Mouse (Mus musculus): Measurements from ENCODE around the gene Eno4. TPM values are rescaled to one million over a fixed set of nuclear protein-coding genes. Genes with fewer than 3 reads are reported as not detected.

Eno4 gene
- polyA plus RNA-seq, 1 experiment from 2014 or later = 0.37 TPM

DNA sequence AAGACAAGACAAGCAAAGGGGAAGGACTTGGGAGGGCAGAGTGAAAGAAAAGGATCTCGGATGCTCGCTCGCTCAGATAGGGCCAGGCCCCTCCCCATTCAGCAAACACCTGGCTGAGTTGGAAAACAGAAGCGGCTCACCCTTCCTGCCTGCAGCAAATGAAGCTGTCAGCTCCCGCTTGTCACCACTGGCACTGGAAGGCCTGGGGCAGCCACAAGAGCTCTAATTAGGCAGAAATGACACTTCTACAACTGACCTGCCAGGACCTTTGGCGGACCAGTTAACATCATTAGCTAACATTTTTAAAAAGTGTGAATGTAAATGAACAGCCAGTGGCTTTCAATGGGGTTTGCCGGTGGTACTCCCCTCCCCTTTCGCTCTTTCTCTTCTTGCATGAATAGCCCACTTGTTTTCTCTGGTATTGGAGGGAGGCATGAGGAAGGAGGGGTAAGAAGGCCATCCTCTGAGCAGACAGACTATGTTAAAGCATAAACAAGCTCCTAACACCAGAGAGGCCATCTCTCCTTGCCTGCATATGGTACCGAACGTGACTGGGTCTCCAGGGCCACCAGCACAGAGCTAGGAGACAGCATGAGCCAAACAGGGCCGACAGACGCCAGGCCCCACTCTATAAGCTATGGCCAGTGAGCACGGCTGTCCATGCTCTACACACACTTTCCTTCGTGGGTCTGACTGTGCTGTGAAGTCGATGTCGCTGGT is 12.0 kb upstream of the Eno4 start:
- Histone ChIP-seq H3K27me3 (ENCODE audit: insufficient read depth, low read length) (no peaks in the 10 kb centered on the region; the same call in 1 of the 2 replicates), H3K9ac (ENCODE audit: low read depth, low read length) (no peak overlapping the region), H3K9me3 (replicated peaks; ENCODE audit: low read length) (no peaks in the 10 kb centered on the region), H3K36me3 (ENCODE audit: insufficient read depth, low read length) (no peaks in the 10 kb centered on the region), H3K27ac (no peak overlapping the region), H3K4me1 (replicated peaks; ENCODE audit: insufficient read depth, low read length) (no peaks in the 10 kb centered on the region), H3K4me2 (ENCODE audit: low read length) (no peak overlapping the region), H3K4me3 (replicated peaks; ENCODE audit: low read depth, low read length) (no peak overlapping the region)
- no peak for TF ChIP-seq CTCF (IDR thresholded peaks at IDR 0.05; ENCODE audit: low read depth)
- no peak for ATAC-seq (replicated peaks; ENCODE audit: low FRiP score, low read depth)
- WGBS = 48% methylated on average over 16 of the region's 16 CpGs
- no peak for DNase-seq (ENCODE audit: low spot score)

DNA sequence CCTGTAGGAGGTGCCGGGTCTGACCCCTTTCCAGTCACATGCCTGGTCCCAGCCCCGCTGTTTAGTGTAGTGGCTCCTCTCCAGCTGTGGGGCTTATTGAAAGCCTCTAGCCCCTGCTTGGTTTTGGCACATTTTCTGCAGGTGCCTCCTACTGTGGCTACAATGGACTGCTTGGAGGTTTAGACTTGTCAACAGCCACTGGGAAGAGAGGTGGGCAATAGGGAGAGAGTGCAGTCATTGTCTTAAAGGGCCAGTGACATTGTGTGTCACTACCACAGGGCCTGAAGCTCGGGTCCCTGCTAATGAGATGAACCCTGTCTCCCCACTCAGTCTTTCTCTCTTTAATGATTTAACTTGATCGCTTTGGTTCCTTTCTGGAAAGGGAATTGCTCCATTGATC is 10.2 kb upstream of the Eno4 start:
- H3K27me3 ChIP-seq (ENCODE audit: insufficient read depth, low read length) = no peaks in the 10 kb centered on the region; the same call in 1 of the 2 replicates
- H3K9me3 ChIP-seq (replicated peaks; ENCODE audit: low read length) = no peaks in the 10 kb centered on the region
- H3K4me1 ChIP-seq (replicated peaks; ENCODE audit: insufficient read depth, low read length) = no peaks in the 10 kb centered on the region
- H3K27ac ChIP-seq = no peak overlapping the region
- H3K36me3 ChIP-seq (ENCODE audit: insufficient read depth, low read length) = no peaks in the 10 kb centered on the region
- ATAC-seq (replicated peaks; ENCODE audit: low FRiP score, low read depth) (no peak), DNase-seq (ENCODE audit: low spot score) (no peak)
- TF ChIP-seq CTCF (IDR thresholded peaks at IDR 0.05; ENCODE audit: low read depth) = no peak
- H3K9ac ChIP-seq (ENCODE audit: low read depth, low read length) = no peak overlapping the region
- no peak overlapping the region for H3K4me3 ChIP-seq (replicated peaks; ENCODE audit: low read depth, low read length)
- 24% methylated on average over 4 of the region's 4 CpGs for WGBS
- no peak overlapping the region for H3K4me2 ChIP-seq (ENCODE audit: low read length)

DNA sequence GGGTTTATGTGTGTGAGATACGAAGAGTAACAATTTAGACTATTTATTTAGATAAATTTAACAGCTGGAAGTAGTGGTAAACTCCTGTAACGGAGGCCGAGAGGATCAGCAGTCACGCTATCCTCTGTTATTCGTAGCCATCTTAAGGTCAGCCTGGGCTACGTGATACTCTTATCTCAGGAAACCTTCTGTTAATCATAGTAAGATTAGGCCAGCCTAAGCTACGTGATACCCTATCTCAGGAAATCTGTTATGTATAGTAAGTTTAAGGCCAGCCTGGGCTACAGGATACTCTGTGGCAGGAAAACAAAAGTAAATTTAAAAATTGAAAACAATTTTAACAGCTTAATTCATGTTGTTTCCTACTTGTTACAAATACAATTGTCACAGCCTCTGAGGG is 2.7 kb downstream of the Eno4 start:
- DNase-seq (ENCODE audit: low spot score) = no peak

DNA sequence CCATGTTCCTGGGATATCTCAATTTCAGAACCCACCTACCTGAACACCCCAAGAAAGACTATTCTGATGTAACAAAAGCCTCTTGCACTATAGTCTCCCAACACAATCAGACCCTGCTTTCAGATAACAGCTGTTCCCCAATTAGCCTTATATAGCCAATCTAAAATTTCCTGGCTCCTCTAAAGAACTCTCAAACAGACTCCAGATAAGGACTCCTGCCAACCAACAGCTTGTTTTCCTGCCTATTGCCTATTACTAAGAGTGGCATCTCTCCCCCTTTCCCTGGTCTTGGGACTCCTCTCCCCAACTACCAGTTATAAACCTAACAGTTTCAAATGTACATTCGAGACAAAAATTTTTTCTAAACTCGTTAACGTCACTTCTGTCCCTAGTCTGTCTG is 8.3 kb downstream of the Eno4 start:
- Histone ChIP-seq H3K9me3 (replicated peaks; ENCODE audit: low read length) (no peaks in the 10 kb centered on the region), H3K4me3 (replicated peaks; ENCODE audit: low read depth, low read length) (no peak overlapping the region), H3K4me2 (ENCODE audit: low read length) (no peak overlapping the region), H3K27me3 (ENCODE audit: insufficient read depth, low read length) (no peaks in the 10 kb centered on the region), H3K36me3 (ENCODE audit: insufficient read depth, low read length) (no peaks in the 10 kb centered on the region), H3K27ac (no peak overlapping the region), H3K9ac (ENCODE audit: low read depth, low read length) (no peak overlapping the region), H3K4me1 (replicated peaks; ENCODE audit: insufficient read depth, low read length) (no peaks in the 10 kb centered on the region)
- no peak for TF ChIP-seq CTCF (IDR thresholded peaks at IDR 0.05; ENCODE audit: low read depth)
- DNase-seq (ENCODE audit: low spot score) (no peak), ATAC-seq (replicated peaks; ENCODE audit: low FRiP score, low read depth) (no peak)
- WGBS = 87% methylated on average over 3 of the region's 3 CpGs

More for the DNA sequence above, 2.7 kb downstream of the Eno4 start:
- Histone ChIP-seq H3K9me3 (replicated peaks; ENCODE audit: low read length) (no peaks in the 10 kb centered on the region), H3K4me1 (replicated peaks; ENCODE audit: insufficient read depth, low read length) (no peaks in the 10 kb centered on the region), H3K9ac (ENCODE audit: low read depth, low read length) (no peak overlapping the region), H3K4me3 (replicated peaks; ENCODE audit: low read depth, low read length) (no peak overlapping the region), H3K27ac (no peak overlapping the region), H3K4me2 (ENCODE audit: low read length) (no peak overlapping the region), H3K27me3 (ENCODE audit: insufficient read depth, low read length) (no peaks in the 10 kb centered on the region), H3K36me3 (ENCODE audit: insufficient read depth, low read length) (no peaks in the 10 kb centered on the region)
- no peak for TF ChIP-seq CTCF (IDR thresholded peaks at IDR 0.05; ENCODE audit: low read depth)
- ATAC-seq (replicated peaks; ENCODE audit: low FRiP score, low read depth) = no peak
- WGBS = 84% methylated on average over 7 of the region's 7 CpGs

DNA sequence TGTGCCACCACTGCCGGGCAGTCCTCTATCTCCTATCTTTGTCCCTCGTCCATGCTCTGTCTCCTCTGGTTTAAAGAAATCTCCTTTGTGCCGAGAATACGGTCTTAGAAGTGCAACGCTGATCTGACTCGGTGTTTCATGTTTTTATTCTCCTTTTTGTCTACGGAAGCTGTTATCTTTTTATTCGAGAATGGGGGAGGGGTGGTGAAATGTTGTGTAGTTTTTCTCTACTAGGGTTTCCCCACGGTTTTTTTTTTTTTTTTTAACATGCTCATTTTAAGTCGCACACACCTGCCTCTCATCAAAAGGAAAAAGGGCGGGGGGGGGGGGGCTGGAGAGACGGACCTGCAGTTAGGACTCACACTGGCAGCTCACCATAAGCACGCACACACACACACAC is 9.0 kb downstream of the Eno4 start:
- WGBS = 71% methylated on average over 13 of the region's 13 CpGs
- Histone ChIP-seq H3K4me1 (replicated peaks; ENCODE audit: insufficient read depth, low read length) (no peaks in the 10 kb centered on the region), H3K4me2 (ENCODE audit: low read length) (no peak overlapping the region)

DNA sequence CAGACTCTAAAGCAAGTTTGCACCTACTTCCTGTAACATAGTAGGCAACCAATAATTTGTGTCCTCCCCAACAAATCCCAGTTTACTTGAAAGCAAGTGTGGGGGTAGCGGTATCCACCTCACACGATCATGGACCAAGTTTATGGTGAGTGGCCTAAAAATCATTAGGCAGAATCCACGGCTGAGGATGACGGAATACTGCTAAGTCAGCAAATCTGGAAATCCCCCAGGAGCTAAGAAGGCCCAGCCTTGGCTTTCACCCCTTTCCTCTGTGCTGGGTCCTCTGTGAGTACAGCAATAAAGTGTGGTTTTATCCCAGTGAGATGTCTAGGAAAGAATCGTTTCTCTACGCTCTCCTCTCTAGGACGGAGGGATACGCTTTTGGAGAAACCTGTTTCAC is 11.6 kb downstream of the Eno4 start:
- Histone ChIP-seq H3K4me3 (replicated peaks; ENCODE audit: low read depth, low read length) (no peak overlapping the region), H3K27ac (no peak overlapping the region), H3K9ac (ENCODE audit: low read depth, low read length) (no peak overlapping the region), H3K36me3 (ENCODE audit: insufficient read depth, low read length) (no peaks in the 10 kb centered on the region), H3K4me1 (replicated peaks; ENCODE audit: insufficient read depth, low read length) (no peaks in the 10 kb centered on the region), H3K4me2 (ENCODE audit: low read length) (no peak overlapping the region), H3K27me3 (ENCODE audit: insufficient read depth, low read length) (no peaks in the 10 kb centered on the region), H3K9me3 (replicated peaks; ENCODE audit: low read length) (no peaks in the 10 kb centered on the region)
- no peak for ATAC-seq (replicated peaks; ENCODE audit: low FRiP score, low read depth)
- DNase-seq (ENCODE audit: low spot score) = no peak
- TF ChIP-seq CTCF (IDR thresholded peaks at IDR 0.05; ENCODE audit: low read depth) = no peak
- WGBS = 88% methylated on average over 8 of the region's 8 CpGs

More for the DNA sequence above, 9.0 kb downstream of the Eno4 start:
- no peak for TF ChIP-seq CTCF (IDR thresholded peaks at IDR 0.05; ENCODE audit: low read depth)
- no peak overlapping the region for H3K4me3 ChIP-seq (replicated peaks; ENCODE audit: low read depth, low read length)
- no peak overlapping the region for H3K27ac ChIP-seq
- H3K36me3 ChIP-seq (ENCODE audit: insufficient read depth, low read length) = no peaks in the 10 kb centered on the region
- H3K27me3 ChIP-seq (ENCODE audit: insufficient read depth, low read length) = no peaks in the 10 kb centered on the region
- no peak overlapping the region for H3K9ac ChIP-seq (ENCODE audit: low read depth, low read length)
- DNase-seq (ENCODE audit: low spot score) (no peak), ATAC-seq (replicated peaks; ENCODE audit: low FRiP score, low read depth) (no peak)
- no peaks in the 10 kb centered on the region for H3K9me3 ChIP-seq (replicated peaks; ENCODE audit: low read length)

DNA sequence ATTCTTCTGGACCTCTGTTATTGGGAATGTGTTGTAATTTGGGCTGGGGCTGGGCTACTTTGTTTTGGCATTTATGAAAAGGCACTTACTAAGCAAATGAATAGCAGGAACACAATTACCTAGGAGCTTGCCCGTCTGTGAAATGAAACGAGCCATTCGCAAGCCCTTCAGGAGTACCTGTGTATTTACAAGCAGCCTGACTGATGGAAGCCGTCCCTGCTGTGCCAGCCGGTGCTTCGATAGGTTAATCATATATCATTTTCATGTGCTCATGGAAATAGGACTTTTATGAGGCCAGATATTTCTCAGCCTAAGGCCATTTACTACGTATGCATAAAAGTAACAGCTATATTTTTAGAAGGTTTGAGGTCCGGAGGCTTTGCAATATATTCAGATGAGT is 19.8 kb downstream of the Eno4 start:
- DNase-seq (ENCODE audit: low spot score) = no peak
- H3K27me3 ChIP-seq (ENCODE audit: insufficient read depth, low read length) = no peaks in the 10 kb centered on the region
- H3K4me1 ChIP-seq (replicated peaks; ENCODE audit: insufficient read depth, low read length) = no peaks in the 10 kb centered on the region
- TF ChIP-seq CTCF (IDR thresholded peaks at IDR 0.05; ENCODE audit: low read depth) = no peak
- no peak overlapping the region for H3K4me3 ChIP-seq (replicated peaks; ENCODE audit: low read depth, low read length)
- H3K36me3 ChIP-seq (ENCODE audit: insufficient read depth, low read length) = no peaks in the 10 kb centered on the region
- 44% methylated on average over 8 of the region's 8 CpGs for WGBS
- no peak overlapping the region for H3K9ac ChIP-seq (ENCODE audit: low read depth, low read length)
- no peak for ATAC-seq (replicated peaks; ENCODE audit: low FRiP score, low read depth)
- H3K4me2 ChIP-seq (ENCODE audit: low read length) = no peak overlapping the region
- no peaks in the 10 kb centered on the region for H3K9me3 ChIP-seq (replicated peaks; ENCODE audit: low read length)
- no peak overlapping the region for H3K27ac ChIP-seq
